Mouse (Mus musculus) forebrain, embryonic 16.5 days (tissue): Measurements from ENCODE around the gene Kat7. TPM values are rescaled to one million over a fixed set of nuclear protein-coding genes. Genes with fewer than 3 reads are reported as not detected.

ENCODE experiments used
- ATAC-seq: fragments of 200-750 bp; cut with Nextera tagmentation; 2 replicates; pipeline ENCODE4 v1.8.0; 2017; ENCODE audit warnings: mild to moderate bottlenecking, moderate library complexity
- H3K27ac ChIP-seq: fragments of 300-500 bp; sonication (generic); 2 replicates; pipeline ENCODE4 v1.5.1; 2014; ENCODE audit warnings: low read length, control low read depth
- H3K27me3 ChIP-seq: fragments of 300-500 bp; sonication (generic); replicated peaks from 2 replicates; pipeline ENCODE4 v1.6.1; 2014; ENCODE audit warnings: low read length; ENCODE audit not compliant: control insufficient read depth, insufficient read depth
- H3K36me3 ChIP-seq: fragments of 300-500 bp; sonication (generic); 2 replicates; pipeline ENCODE4 v1.6.1; 2014; ENCODE audit not compliant: control insufficient read depth, insufficient read depth
- H3K4me1 ChIP-seq: fragments of 300-500 bp; sonication (generic); replicated peaks from 2 replicates; pipeline ENCODE4 v1.6.1; 2014; ENCODE audit warnings: low read length; ENCODE audit not compliant: control insufficient read depth, insufficient read depth
- H3K4me2 ChIP-seq: fragments of 300-500 bp; sonication (generic); 2 replicates; pipeline ENCODE4 v1.6.1; 2014; ENCODE audit warnings: mild to moderate bottlenecking, low read length, control low read depth
- H3K4me3 ChIP-seq: fragments of 300-500 bp; sonication (generic); replicated peaks from 2 replicates; pipeline ENCODE4 v1.5.1; 2014; ENCODE audit warnings: mild to moderate bottlenecking, low read length, control low read depth
- H3K9ac ChIP-seq: fragments of 300-500 bp; sonication (generic); replicated peaks from 2 replicates; pipeline ENCODE4 v1.6.1; 2014; ENCODE audit warnings: low read depth, low read length, control low read depth
- H3K9me3 ChIP-seq: fragments of 300-500 bp; sonication (generic); 2 replicates; pipeline ENCODE4 v1.6.1; 2016; ENCODE audit warnings: low read length; ENCODE audit not compliant: control insufficient read depth
- WGBS: fragments of 180-500 bp; shearing (Covaris S2); extraction: QIAGEN DNeasy Blood & Tissue Kit; methylation state at CpG from one replicate; pipeline ENCODE4 v1.1.7; 2014; 5-methylcytosine and 5-hydroxymethylcytosine counted together
- polyA plus RNA-seq: library from polyadenylated mRNA; unstranded; fragments of >200 nt; fragmentation: Nextera tagmentation; extraction: Ambion mirVana; gene quantifications from 2 replicates; pipeline ENCODE4 v1.2.1, GENCODE M21; 2015

The Kat7 gene
- polyA plus RNA-seq, 1 experiment from 2014 or later, result 73.6 TPM

- Histone ChIP-seq H3K4me3 (no peak overlapping the region), H3K27ac (no peak overlapping the region), H3K9me3 (no peaks in the 10 kb centered on the region), H3K27me3 (no peaks in the 10 kb centered on the region), H3K4me2 (no peak overlapping the region), H3K9ac (no peak overlapping the region), H3K36me3 (no peaks in the 10 kb centered on the region), H3K4me1 (peaks cover 9% of the 10 kb centered on the region)
- ATAC-seq, result no peak
- WGBS, result 69% methylated on average over 8 of the region's 8 CpGs
These were observed 55.9 kb downstream of the Kat7 start for GRCm38 (mm10) chr11:95254165-95254564.

- Histone ChIP-seq H3K27me3 (no peaks in the 10 kb centered on the region), H3K4me1 (peaks cover 2% of the 10 kb centered on the region; the same call in 1 of the 2 replicates), H3K4me3 (no peak overlapping the region), H3K27ac (no peak overlapping the region), H3K9ac (no peak overlapping the region), H3K9me3 (no peaks in the 10 kb centered on the region), H3K4me2 (no peak overlapping the region), H3K36me3 (no peaks in the 10 kb centered on the region)
- WGBS, result 76% methylated on average over 6 of the region's 6 CpGs
- no peak for ATAC-seq
These were observed 57.9 kb downstream of the Kat7 start for GRCm38 (mm10) chr11:95252104-95252503.

GRCm38 (mm10) chr11:95251295-95251694 lies 58.8 kb downstream of the Kat7 start:
- ATAC-seq, result no peak
- H3K9ac ChIP-seq, result no peak overlapping the region
- WGBS, result 5% methylated on average over 11 of the region's 11 CpGs

GRCm38 (mm10) chr11:95250110-95250509 lies 59.9 kb downstream of the Kat7 start:
- Histone ChIP-seq H3K4me2 (no peak overlapping the region), H3K9ac (no peak overlapping the region), H3K36me3 (no peaks in the 10 kb centered on the region), H3K4me3 (no peak overlapping the region), H3K27me3 (no peaks in the 10 kb centered on the region), H3K27ac (no peak overlapping the region), H3K9me3 (no peaks in the 10 kb centered on the region), H3K4me1 (peaks cover 4% of the 10 kb centered on the region; the same call in 1 of the 2 replicates)
- 50% methylated on average over 10 of the region's 10 CpGs for WGBS
- ATAC-seq, result no peak

More at GRCm38 (mm10) chr11:95251295-95251694, 58.8 kb downstream of the Kat7 start:
- Histone ChIP-seq H3K4me3 (no peak overlapping the region), H3K27me3 (no peaks in the 10 kb centered on the region), H3K4me1 (peaks cover 4% of the 10 kb centered on the region; the same call in 1 of the 2 replicates), H3K9me3 (no peaks in the 10 kb centered on the region), H3K36me3 (no peaks in the 10 kb centered on the region), H3K4me2 (no peak overlapping the region), H3K27ac (no peak overlapping the region)

GRCm38 (mm10) chr11:95247065-95247464 lies 63.0 kb downstream of the Kat7 start:
- Histone ChIP-seq H3K9ac (no peak overlapping the region), H3K4me2 (no peak overlapping the region), H3K36me3 (no peaks in the 10 kb centered on the region), H3K27me3 (no peaks in the 10 kb centered on the region), H3K4me3 (no peak overlapping the region), H3K9me3 (no peaks in the 10 kb centered on the region), H3K4me1 (peaks cover 4% of the 10 kb centered on the region; the same call in 1 of the 2 replicates), H3K27ac (no peak overlapping the region)
- WGBS, result 22% methylated on average over 14 of the region's 14 CpGs
- ATAC-seq, result no peak; the same call in 1 of the 2 replicates

GRCm38 (mm10) chr11:95245456-95245855 lies 64.6 kb downstream of the Kat7 start:
- no peaks in the 10 kb centered on the region for H3K9me3 ChIP-seq
- H3K4me2 ChIP-seq, result no peak overlapping the region
- H3K9ac ChIP-seq, result no peak overlapping the region
- H3K36me3 ChIP-seq, result no peaks in the 10 kb centered on the region
- peaks cover 4% of the 10 kb centered on the region; the same call in 1 of the 2 replicates for H3K4me1 ChIP-seq
- no peak for ATAC-seq
- H3K27me3 ChIP-seq, result no peaks in the 10 kb centered on the region
- WGBS, result 78% methylated on average over 7 of the region's 7 CpGs
- no peak overlapping the region for H3K27ac ChIP-seq
- H3K4me3 ChIP-seq, result no peak overlapping the region

GRCm38 (mm10) chr11:95242653-95243052 lies 67.4 kb downstream of the Kat7 start:
- Histone ChIP-seq H3K27me3 (no peaks in the 10 kb centered on the region), H3K9ac (no peak overlapping the region), H3K4me1 (peaks cover 4% of the 10 kb centered on the region; the same call in 1 of the 2 replicates), H3K4me2 (no peak overlapping the region), H3K27ac (no peak overlapping the region), H3K9me3 (no peaks in the 10 kb centered on the region), H3K4me3 (no peak overlapping the region), H3K36me3 (no peaks in the 10 kb centered on the region)
- ATAC-seq, result no peak
- 66% methylated on average over 6 of the region's 6 CpGs for WGBS

GRCm38 (mm10) chr11:95238477-95238876 lies 71.6 kb downstream of the Kat7 start:
- H3K9me3 ChIP-seq, result no peaks in the 10 kb centered on the region
- no peaks in the 10 kb centered on the region for H3K36me3 ChIP-seq
- no peak overlapping the region for H3K4me3 ChIP-seq
- H3K9ac ChIP-seq, result no peak overlapping the region
- no peaks in the 10 kb centered on the region for H3K27me3 ChIP-seq
- no peak for ATAC-seq
- H3K4me2 ChIP-seq, result no peak overlapping the region
- H3K4me1 ChIP-seq, result no peaks in the 10 kb centered on the region
- no peak overlapping the region for H3K27ac ChIP-seq
- 86% methylated on average over 6 of the region's 6 CpGs for WGBS

GRCm38 (mm10) chr11:95232329-95232696 lies 77.7 kb downstream of the Kat7 start:
- ATAC-seq, result no peak
- H3K9ac ChIP-seq, result no peak overlapping the region
- H3K4me1 ChIP-seq, result 0 out of 2 replicates have a peak, but pooled peaks cover 4% of the 10 kb centered on the region
- H3K4me2 ChIP-seq, result no peak overlapping the region
- H3K9me3 ChIP-seq, result no peaks in the 10 kb centered on the region
- H3K27me3 ChIP-seq, result no peaks in the 10 kb centered on the region; the same call in 1 of the 2 replicates
- H3K4me3 ChIP-seq, result no peak overlapping the region
- H3K36me3 ChIP-seq, result no peaks in the 10 kb centered on the region
- WGBS, result 46% methylated on average over 6 of the region's 6 CpGs
- H3K27ac ChIP-seq, result no peak overlapping the region
